Mouse (Mus musculus): ENCODE results near the gene Atad5. TPM values are rescaled to one million over a fixed set of nuclear protein-coding genes. Genes with fewer than 3 reads are reported as not detected.

Gene Atad5
- total RNA-seq (2012; rRNA removed), result 18.1 and 23.6 TPM in 2 replicates

- H3K4me1 ChIP-seq (ENCODE audit: control insufficient read depth in 2 of 2, insufficient read depth in 2 of 2, low read length in 2 of 2, poor library complexity in 1 of 2), result peaks cover 0 to 3% of the 10 kb centered on the region in 2 experiments; a peak in 1 of 4 replicates
- in situ Hi-C loops (cut with MboI; ENCODE audit: low sequenced_read_pairs in 2 of 2, unreplicated experiment in 2 of 2), result no loop called here
- TF ChIP-seq HCFC1 (IDR thresholded peaks at IDR 0.05; ENCODE audit: borderline replicate concordance, insufficient read depth, low read length) (peak; percentile 77; the same call in 1 of the 2 replicates), MAFK (IDR thresholded peaks at IDR 0.05; ENCODE audit: insufficient read depth, low read depth, low read length) (no peak), CHD2 (IDR thresholded peaks at IDR 0.05; ENCODE audit: low read depth, low read length) (no peak)
- peak within 1 kb of the TSS; percentile 63 for H3K27ac ChIP-seq (ENCODE audit: insufficient read depth, low read depth, low read length, poor library complexity, severe bottlenecking)
- H3K9ac ChIP-seq (ENCODE audit: insufficient read depth, low read depth, low read length, poor library complexity, severe bottlenecking), result peak within 1 kb of the TSS; percentile 97
- peak; percentile 84 for DNase-seq (ENCODE audit: low read depth, low spot score)
- peak within 1 kb of the TSS; percentile 92 to 93 for H3K4me3 ChIP-seq (ENCODE audit: insufficient read depth in 1 of 2, low read depth in 1 of 2, low read length in 2 of 2, poor library complexity in 1 of 2, severe bottlenecking in 1 of 2)
- H3K36me3 ChIP-seq (ENCODE audit: control insufficient read depth, insufficient read depth, low read length, poor library complexity, severe bottlenecking), result no peaks in the 10 kb centered on the region
- H3K9me3 ChIP-seq (ENCODE audit: control insufficient read depth, insufficient read depth, low read depth, low read length), result no peaks in the 10 kb centered on the region
Measured at GRCm38 (mm10) chr11:80088917-80089816, at the start of gene Atad5. Gene Atad5, plus strand, starts transcription at chr11:80089400.

- in situ Hi-C loops (cut with MboI; ENCODE audit: low sequenced_read_pairs in 2 of 2, unreplicated experiment in 2 of 2), result no loop called here
- Histone ChIP-seq H3K9me3 (ENCODE audit: control insufficient read depth, insufficient read depth, low read depth, low read length) (no peaks in the 10 kb centered on the region), H3K4me3 (ENCODE audit: insufficient read depth in 1 of 2, low read depth in 1 of 2, low read length in 2 of 2, poor library complexity in 1 of 2, severe bottlenecking in 1 of 2) (no peak overlapping the region), H3K27ac (ENCODE audit: insufficient read depth, low read depth, low read length, poor library complexity, severe bottlenecking) (no peak overlapping the region), H3K4me1 (ENCODE audit: control insufficient read depth in 2 of 2, insufficient read depth in 2 of 2, low read length in 2 of 2, poor library complexity in 1 of 2) (no peaks in the 10 kb centered on the region), H3K9ac (ENCODE audit: insufficient read depth, low read depth, low read length, poor library complexity, severe bottlenecking) (no peak overlapping the region), H3K36me3 (ENCODE audit: control insufficient read depth, insufficient read depth, low read length, poor library complexity, severe bottlenecking) (peaks cover 3% of the 10 kb centered on the region)
- DNase-seq (ENCODE audit: low read depth, low spot score), result peak; percentile 40
- no peak for TF ChIP-seq CHD2 (IDR thresholded peaks at IDR 0.05; ENCODE audit: low read depth, low read length)
- no peak for TF ChIP-seq HCFC1 (IDR thresholded peaks at IDR 0.05; ENCODE audit: borderline replicate concordance, insufficient read depth, low read length)
- TF ChIP-seq ZC3H11A (IDR thresholded peaks at IDR 0.05; ENCODE audit: borderline replicate concordance, low read depth, low read length), result peak; percentile 30; the same call in 1 of the 2 replicates
- TF ChIP-seq ZNF384 (IDR thresholded peaks at IDR 0.05; ENCODE audit: low read depth, low read length), result no peak
- no peak for TF ChIP-seq MAFK (IDR thresholded peaks at IDR 0.05; ENCODE audit: insufficient read depth, low read depth, low read length)
Measured at GRCm38 (mm10) chr11:80042615-80043418, 46.4 kb upstream of the Atad5 start.

- TF ChIP-seq MAFK (IDR thresholded peaks at IDR 0.05; ENCODE audit: insufficient read depth, low read depth, low read length), result no peak
- TF ChIP-seq ZC3H11A (IDR thresholded peaks at IDR 0.05; ENCODE audit: borderline replicate concordance, low read depth, low read length), result no peak
- TF ChIP-seq HCFC1 (IDR thresholded peaks at IDR 0.05; ENCODE audit: borderline replicate concordance, insufficient read depth, low read length), result no peak
- no peak for TF ChIP-seq ZNF384 (IDR thresholded peaks at IDR 0.05; ENCODE audit: low read depth, low read length)
- no peak for TF ChIP-seq CHD2 (IDR thresholded peaks at IDR 0.05; ENCODE audit: low read depth, low read length)
- H3K36me3 ChIP-seq (ENCODE audit: control insufficient read depth, insufficient read depth, low read length, poor library complexity, severe bottlenecking), result peaks cover 7% of the 10 kb centered on the region
- H3K27ac ChIP-seq (ENCODE audit: insufficient read depth, low read depth, low read length, poor library complexity, severe bottlenecking), result no peak overlapping the region
- H3K9ac ChIP-seq (ENCODE audit: insufficient read depth, low read depth, low read length, poor library complexity, severe bottlenecking), result no peak overlapping the region
- in situ Hi-C loops (cut with MboI; ENCODE audit: low sequenced_read_pairs in 2 of 2, unreplicated experiment in 2 of 2), result no loop called here
- H3K4me1 ChIP-seq (ENCODE audit: control insufficient read depth in 2 of 2, insufficient read depth in 2 of 2, low read length in 2 of 2, poor library complexity in 1 of 2), result no peaks in the 10 kb centered on the region
- no peak for DNase-seq (ENCODE audit: low read depth, low spot score)
- H3K4me3 ChIP-seq (ENCODE audit: insufficient read depth in 1 of 2, low read depth in 1 of 2, low read length in 2 of 2, poor library complexity in 1 of 2, severe bottlenecking in 1 of 2), result no peak overlapping the region
- no peaks in the 10 kb centered on the region for H3K9me3 ChIP-seq (ENCODE audit: control insufficient read depth, insufficient read depth, low read depth, low read length)
Measured at GRCm38 (mm10) chr11:80043419-80043817, 45.8 kb upstream of the Atad5 start.

GRCm38 (mm10) chr11:80046856-80047255 lies 42.3 kb upstream of the Atad5 start:
- Histone ChIP-seq H3K4me3 (ENCODE audit: insufficient read depth in 1 of 2, low read depth in 1 of 2, low read length in 2 of 2, poor library complexity in 1 of 2, severe bottlenecking in 1 of 2) (no peak overlapping the region), H3K9me3 (ENCODE audit: control insufficient read depth, insufficient read depth, low read depth, low read length) (no peaks in the 10 kb centered on the region), H3K27ac (ENCODE audit: insufficient read depth, low read depth, low read length, poor library complexity, severe bottlenecking) (no peak overlapping the region), H3K4me1 (ENCODE audit: control insufficient read depth in 2 of 2, insufficient read depth in 2 of 2, low read length in 2 of 2, poor library complexity in 1 of 2) (no peaks in the 10 kb centered on the region), H3K36me3 (ENCODE audit: control insufficient read depth, insufficient read depth, low read length, poor library complexity, severe bottlenecking) (peaks cover 17% of the 10 kb centered on the region), H3K9ac (ENCODE audit: insufficient read depth, low read depth, low read length, poor library complexity, severe bottlenecking) (no peak overlapping the region)
- in situ Hi-C loops (cut with MboI; ENCODE audit: low sequenced_read_pairs in 2 of 2, unreplicated experiment in 2 of 2), result no loop called here
- DNase-seq (ENCODE audit: low read depth, low spot score), result no peak
- TF ChIP-seq HCFC1 (IDR thresholded peaks at IDR 0.05; ENCODE audit: borderline replicate concordance, insufficient read depth, low read length) (no peak), ZNF384 (IDR thresholded peaks at IDR 0.05; ENCODE audit: low read depth, low read length) (no peak), CHD2 (IDR thresholded peaks at IDR 0.05; ENCODE audit: low read depth, low read length) (no peak), ZC3H11A (IDR thresholded peaks at IDR 0.05; ENCODE audit: borderline replicate concordance, low read depth, low read length) (no peak), MAFK (IDR thresholded peaks at IDR 0.05; ENCODE audit: insufficient read depth, low read depth, low read length) (no peak)

All from ES-E14 (cell line).